Mouse (Mus musculus): ENCODE data around the gene Gpr68. TPM values are rescaled to one million over a fixed set of nuclear protein-coding genes. Genes with fewer than 3 reads are reported as not detected.

Gene Gpr68
- polyA plus RNA-seq, 1 experiment from 2014 or later = 0.53 TPM

- no peak overlapping the region for H3K4me3 ChIP-seq (ENCODE audit: low read depth, low read length)
- H3K4me1 ChIP-seq (replicated peaks; ENCODE audit: control insufficient read depth, insufficient read depth, low read length) = 0 out of 2 replicates have a peak, but pooled peaks cover 4% of the 10 kb centered on the region
- H3K4me2 ChIP-seq (ENCODE audit: low read length) = no peak overlapping the region
- H3K27me3 ChIP-seq (replicated peaks; ENCODE audit: control insufficient read depth, insufficient read depth, low read length) = peaks cover 22% of the 10 kb centered on the region
- H3K36me3 ChIP-seq (ENCODE audit: control insufficient read depth, insufficient read depth, low read length) = no peaks in the 10 kb centered on the region
- no peak overlapping the region for H3K27ac ChIP-seq (ENCODE audit: low read depth)
- no peak overlapping the region for H3K9ac ChIP-seq (ENCODE audit: low read length)
- DNase-seq (ENCODE audit: low spot score) (no peak), ATAC-seq (replicated peaks; ENCODE audit: low FRiP score, low TSS enrichment, low read depth) (no peak)
- H3K9me3 ChIP-seq (ENCODE audit: control insufficient read depth, low read length) = no peaks in the 10 kb centered on the region
- WGBS = 87% methylated on average over 5 of the region's 5 CpGs
Measured at GRCm38 (mm10) chr12:100906861-100907260, 1.1 kb downstream of the Gpr68 start.

- H3K27me3 ChIP-seq (replicated peaks; ENCODE audit: control insufficient read depth, insufficient read depth, low read length) = peaks cover 44% of the 10 kb centered on the region
- no peaks in the 10 kb centered on the region for H3K36me3 ChIP-seq (ENCODE audit: control insufficient read depth, insufficient read depth, low read length)
- no peak overlapping the region for H3K9ac ChIP-seq (ENCODE audit: low read length)
- WGBS = 84% methylated on average over 9 of the region's 9 CpGs
- ATAC-seq (replicated peaks; ENCODE audit: low FRiP score, low TSS enrichment, low read depth) (no peak), DNase-seq (ENCODE audit: low spot score) (no peak)
- H3K4me1 ChIP-seq (replicated peaks; ENCODE audit: control insufficient read depth, insufficient read depth, low read length) = 0 out of 2 replicates have a peak, but pooled peaks cover 6% of the 10 kb centered on the region
- no peak overlapping the region for H3K27ac ChIP-seq (ENCODE audit: low read depth)
- no peak overlapping the region for H3K4me2 ChIP-seq (ENCODE audit: low read length)
- H3K9me3 ChIP-seq (ENCODE audit: control insufficient read depth, low read length) = no peaks in the 10 kb centered on the region
- H3K4me3 ChIP-seq (ENCODE audit: low read depth, low read length) = no peak overlapping the region
Measured at GRCm38 (mm10) chr12:100903761-100904160, 4.2 kb downstream of the Gpr68 start.

GRCm38 (mm10) chr12:100901386-100901785, 6.6 kb downstream of the Gpr68 start:
- H3K4me1 ChIP-seq (replicated peaks; ENCODE audit: control insufficient read depth, insufficient read depth, low read length) = peaks cover 5% of the 10 kb centered on the region; the same call in 1 of the 2 replicates
- no peak overlapping the region for H3K9ac ChIP-seq (ENCODE audit: low read length)
- H3K9me3 ChIP-seq (ENCODE audit: control insufficient read depth, low read length) = no peaks in the 10 kb centered on the region
- no peak for ATAC-seq (replicated peaks; ENCODE audit: low FRiP score, low TSS enrichment, low read depth)
- H3K4me2 ChIP-seq (ENCODE audit: low read length) = no peak overlapping the region
- H3K4me3 ChIP-seq (ENCODE audit: low read depth, low read length) = no peak overlapping the region
- no peaks in the 10 kb centered on the region for H3K36me3 ChIP-seq (ENCODE audit: control insufficient read depth, insufficient read depth, low read length)
- DNase-seq (ENCODE audit: low spot score) = no peak
- no peak overlapping the region for H3K27ac ChIP-seq (ENCODE audit: low read depth)
- H3K27me3 ChIP-seq (replicated peaks; ENCODE audit: control insufficient read depth, insufficient read depth, low read length) = peaks cover 49% of the 10 kb centered on the region
- WGBS = 69% methylated on average over 6 of the region's 6 CpGs

- H3K27me3 ChIP-seq (replicated peaks; ENCODE audit: control insufficient read depth, insufficient read depth, low read length) = peaks cover 49% of the 10 kb centered on the region
- WGBS = 65% methylated on average over 6 of the region's 6 CpGs
- H3K4me2 ChIP-seq (ENCODE audit: low read length) = no peak overlapping the region
Measured at GRCm38 (mm10) chr12:100900901-100901300, 7.1 kb downstream of the Gpr68 start.

GRCm38 (mm10) chr12:100899111-100899640, 8.8 kb downstream of the Gpr68 start:
- no peak overlapping the region for H3K9ac ChIP-seq (ENCODE audit: low read length)
- 0 out of 2 replicates have a peak, but pooled peaks have one; percentile 32 for ATAC-seq (replicated peaks; ENCODE audit: low FRiP score, low TSS enrichment, low read depth)

More at GRCm38 (mm10) chr12:100900901-100901300, 7.1 kb downstream of the Gpr68 start:
- no peaks in the 10 kb centered on the region for H3K9me3 ChIP-seq (ENCODE audit: control insufficient read depth, low read length)
- no peak overlapping the region for H3K9ac ChIP-seq (ENCODE audit: low read length)
- no peak for ATAC-seq (replicated peaks; ENCODE audit: low FRiP score, low TSS enrichment, low read depth)
- no peak overlapping the region for H3K4me3 ChIP-seq (ENCODE audit: low read depth, low read length)
- no peak for DNase-seq (ENCODE audit: low spot score)
- no peak overlapping the region for H3K27ac ChIP-seq (ENCODE audit: low read depth)
- H3K36me3 ChIP-seq (ENCODE audit: control insufficient read depth, insufficient read depth, low read length) = no peaks in the 10 kb centered on the region
- peaks cover 5% of the 10 kb centered on the region; the same call in 1 of the 2 replicates for H3K4me1 ChIP-seq (replicated peaks; ENCODE audit: control insufficient read depth, insufficient read depth, low read length)

GRCm38 (mm10) chr12:100897736-100898650, 10.0 kb downstream of the Gpr68 start:
- H3K9ac ChIP-seq (ENCODE audit: low read length) = no peak overlapping the region
- no peak overlapping the region for H3K4me2 ChIP-seq (ENCODE audit: low read length)
- no peak overlapping the region for H3K4me3 ChIP-seq (ENCODE audit: low read depth, low read length)

More at GRCm38 (mm10) chr12:100899111-100899640, 8.8 kb downstream of the Gpr68 start:
- Histone ChIP-seq H3K27me3 (replicated peaks; ENCODE audit: control insufficient read depth, insufficient read depth, low read length) (peaks cover 49% of the 10 kb centered on the region), H3K4me2 (ENCODE audit: low read length) (peak overlapping the region; percentile 49), H3K9me3 (ENCODE audit: control insufficient read depth, low read length) (no peaks in the 10 kb centered on the region), H3K36me3 (ENCODE audit: control insufficient read depth, insufficient read depth, low read length) (no peaks in the 10 kb centered on the region), H3K4me3 (ENCODE audit: low read depth, low read length) (peak overlapping the region; percentile 24), H3K4me1 (replicated peaks; ENCODE audit: control insufficient read depth, insufficient read depth, low read length) (peaks cover 5% of the 10 kb centered on the region; the same call in 1 of the 2 replicates), H3K27ac (ENCODE audit: low read depth) (no peak overlapping the region)
- DNase-seq (ENCODE audit: low spot score) = peak; percentile 66
- under 1% methylated on average over 29 of the region's 30 CpGs for WGBS

GRCm38 (mm10) chr12:100896661-100897060, 11.3 kb downstream of the Gpr68 start:
- no peaks in the 10 kb centered on the region for H3K9me3 ChIP-seq (ENCODE audit: control insufficient read depth, low read length)
- no peak overlapping the region for H3K4me3 ChIP-seq (ENCODE audit: low read depth, low read length)
- H3K4me1 ChIP-seq (replicated peaks; ENCODE audit: control insufficient read depth, insufficient read depth, low read length) = peaks cover 5% of the 10 kb centered on the region; the same call in 1 of the 2 replicates
- H3K27ac ChIP-seq (ENCODE audit: low read depth) = no peak overlapping the region
- WGBS = 22% methylated on average over 3 of the region's 3 CpGs
- peaks cover 46% of the 10 kb centered on the region for H3K27me3 ChIP-seq (replicated peaks; ENCODE audit: control insufficient read depth, insufficient read depth, low read length)
- H3K9ac ChIP-seq (ENCODE audit: low read length) = no peak overlapping the region
- DNase-seq (ENCODE audit: low spot score) = no peak
- no peak for ATAC-seq (replicated peaks; ENCODE audit: low FRiP score, low TSS enrichment, low read depth)
- no peaks in the 10 kb centered on the region for H3K36me3 ChIP-seq (ENCODE audit: control insufficient read depth, insufficient read depth, low read length)
- H3K4me2 ChIP-seq (ENCODE audit: low read length) = no peak overlapping the region

More at GRCm38 (mm10) chr12:100897736-100898650, 10.0 kb downstream of the Gpr68 start:
- Histone ChIP-seq H3K36me3 (ENCODE audit: control insufficient read depth, insufficient read depth, low read length) (no peaks in the 10 kb centered on the region), H3K27ac (ENCODE audit: low read depth) (no peak overlapping the region), H3K27me3 (replicated peaks; ENCODE audit: control insufficient read depth, insufficient read depth, low read length) (peaks cover 48% of the 10 kb centered on the region), H3K9me3 (ENCODE audit: control insufficient read depth, low read length) (no peaks in the 10 kb centered on the region), H3K4me1 (replicated peaks; ENCODE audit: control insufficient read depth, insufficient read depth, low read length) (peaks cover 5% of the 10 kb centered on the region; the same call in 1 of the 2 replicates)
- DNase-seq (ENCODE audit: low spot score) (no peak), ATAC-seq (replicated peaks; ENCODE audit: low FRiP score, low TSS enrichment, low read depth) (no peak)
- WGBS = 30% methylated on average over 12 of the region's 12 CpGs

- Histone ChIP-seq H3K27ac (ENCODE audit: low read depth) (no peak overlapping the region), H3K9me3 (ENCODE audit: control insufficient read depth, low read length) (no peaks in the 10 kb centered on the region), H3K9ac (ENCODE audit: low read length) (no peak overlapping the region), H3K4me1 (replicated peaks; ENCODE audit: control insufficient read depth, insufficient read depth, low read length) (peaks cover 5% of the 10 kb centered on the region; the same call in 1 of the 2 replicates), H3K36me3 (ENCODE audit: control insufficient read depth, insufficient read depth, low read length) (no peaks in the 10 kb centered on the region), H3K4me3 (ENCODE audit: low read depth, low read length) (no peak overlapping the region), H3K27me3 (replicated peaks; ENCODE audit: control insufficient read depth, insufficient read depth, low read length) (peaks cover 40% of the 10 kb centered on the region), H3K4me2 (ENCODE audit: low read length) (no peak overlapping the region)
- no peak for ATAC-seq (replicated peaks; ENCODE audit: low FRiP score, low TSS enrichment, low read depth)
- WGBS = 3% methylated on average over 2 of the region's 2 CpGs
- DNase-seq (ENCODE audit: low spot score) = no peak
Measured at GRCm38 (mm10) chr12:100895504-100895903, 12.5 kb downstream of the Gpr68 start.
